Mouse (Mus musculus): ENCODE data around the gene Ptger1.

DNA sequence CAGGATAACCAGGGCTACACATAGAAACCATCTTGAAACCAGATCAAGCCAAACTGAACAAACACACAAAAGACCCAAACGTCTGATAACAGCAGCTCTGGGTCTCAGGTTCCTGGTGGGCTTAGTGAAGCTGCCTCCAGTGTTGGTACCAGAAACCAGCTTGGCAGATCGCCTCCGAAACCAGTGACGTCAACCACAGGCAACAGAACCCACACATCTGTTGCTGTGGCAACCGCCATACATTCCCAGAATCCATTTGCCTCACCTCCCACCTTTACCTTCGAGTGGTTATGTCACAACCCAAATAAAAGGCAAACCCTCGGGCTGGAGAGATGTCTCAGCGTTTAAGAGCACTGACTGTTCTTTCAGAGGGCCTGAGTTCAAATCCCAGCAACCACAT, 41.1 kb downstream of the Ptger1 start:
- no peak for TF ChIP-seq POLR2A (IDR thresholded peaks at IDR 0.05; ENCODE audit: low read depth, low read length)
- TF ChIP-seq CTCF (conservative IDR thresholded peaks at IDR 0.05; ENCODE audit: insufficient read depth, insufficient read length, low read depth, low read length) = no peak

Data from kidney, adult 2 months (tissue).